Mouse (Mus musculus): ENCODE data around the gene Ifitm1.

Ifitm1 gene

GRCm38 (mm10) chr7:140966921-140967320, at the start of gene Ifitm1:
TSS of gene Ifitm1 (plus strand) at chr7:140967221.
- no peak for DNase-seq

DNA sequence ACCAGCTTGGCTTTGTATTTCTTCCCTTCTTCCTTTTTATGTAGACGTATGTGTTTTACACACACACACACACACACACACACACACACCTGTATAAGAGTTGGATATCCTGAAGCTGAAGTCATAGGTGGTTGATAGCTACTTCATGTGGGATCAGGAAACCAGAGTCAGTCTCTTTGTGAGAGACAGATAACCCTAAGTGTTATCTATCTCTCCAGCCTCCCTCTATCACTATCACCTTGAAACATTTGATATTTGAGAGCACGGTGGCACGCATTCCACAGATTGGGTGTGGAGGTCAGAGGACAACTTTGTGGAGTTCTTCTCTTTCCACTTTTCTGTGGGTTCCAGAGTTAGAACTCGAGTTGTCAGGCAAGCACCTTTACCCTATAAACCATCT, 47.1 kb upstream of the Ifitm1 start:
- DNase-seq: no peak

- no peak for DNase-seq
These were observed 46.5 kb upstream of the Ifitm1 start, which contains the start of gene Nlrp6 for GRCm38 (mm10) chr7:140920418-140921029. TSS of gene Nlrp6 (plus strand) at chr7:140920902.

DNA sequence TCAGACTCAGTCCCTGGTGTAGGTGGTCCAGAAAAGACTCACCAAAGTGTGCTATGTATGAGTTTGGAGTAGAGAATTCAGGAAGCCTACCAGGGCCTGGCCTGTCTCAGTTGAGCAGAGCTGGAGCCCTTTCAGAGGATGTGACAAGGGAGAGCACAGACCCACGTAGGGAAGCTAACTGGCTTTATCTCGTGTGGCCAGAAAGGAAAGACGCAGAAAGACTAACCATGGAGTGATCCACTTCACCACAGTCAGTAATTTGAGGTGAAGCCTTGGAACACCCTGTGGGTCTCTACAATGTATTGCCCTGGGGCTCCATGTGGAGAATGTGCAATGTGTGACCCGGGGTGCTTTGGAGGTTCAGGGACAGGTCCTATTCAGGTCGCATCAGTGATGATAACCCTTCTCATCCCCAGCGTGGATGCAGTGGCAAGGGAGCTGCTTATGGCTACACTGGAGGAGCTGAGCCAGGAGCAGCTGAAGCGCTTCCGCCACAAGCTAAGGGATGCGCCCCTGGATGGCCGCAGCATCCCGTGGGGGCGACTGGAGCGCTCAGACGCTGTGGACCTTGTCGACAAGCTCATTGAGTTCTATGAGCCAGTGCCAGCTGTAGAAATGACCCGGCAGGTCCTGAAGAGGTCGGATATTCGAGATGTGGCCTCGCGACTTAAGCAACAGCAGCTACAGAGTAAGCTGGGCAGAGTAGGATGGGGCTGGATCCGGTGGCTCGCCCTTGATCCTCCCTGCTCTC, 45.6 kb upstream of the Ifitm1 start:
- peak in 1 of 2 experiments; percentile 67 for DNase-seq

DNA sequence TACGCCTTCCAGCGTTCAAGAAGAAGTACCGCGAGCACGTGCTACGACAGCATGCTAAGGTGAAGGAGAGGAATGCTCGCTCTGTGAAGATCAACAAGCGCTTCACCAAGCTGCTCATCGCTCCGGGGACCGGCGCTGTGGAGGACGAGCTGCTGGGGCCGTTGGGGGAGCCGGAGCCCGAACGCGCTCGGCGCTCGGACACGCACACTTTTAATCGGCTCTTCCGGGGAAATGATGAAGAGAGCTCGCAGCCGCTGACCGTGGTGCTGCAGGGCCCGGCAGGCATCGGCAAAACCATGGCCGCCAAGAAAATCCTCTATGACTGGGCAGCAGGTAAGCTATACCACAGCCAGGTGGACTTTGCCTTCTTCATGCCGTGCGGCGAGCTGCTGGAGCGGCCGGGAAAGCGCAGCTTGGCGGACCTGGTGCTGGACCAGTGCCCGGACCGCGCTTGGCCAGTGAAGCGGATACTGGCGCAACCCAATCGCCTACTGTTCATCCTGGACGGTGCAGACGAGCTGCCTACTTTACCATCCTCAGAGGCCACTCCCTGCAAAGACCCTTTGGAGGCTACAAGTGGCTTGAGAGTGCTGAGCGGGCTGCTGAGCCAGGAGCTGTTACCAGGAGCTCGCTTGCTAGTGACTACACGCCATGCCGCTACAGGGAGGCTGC, 44.5 kb upstream of the Ifitm1 start:
- DNase-seq: peak; percentile 93 to 96

DNA sequence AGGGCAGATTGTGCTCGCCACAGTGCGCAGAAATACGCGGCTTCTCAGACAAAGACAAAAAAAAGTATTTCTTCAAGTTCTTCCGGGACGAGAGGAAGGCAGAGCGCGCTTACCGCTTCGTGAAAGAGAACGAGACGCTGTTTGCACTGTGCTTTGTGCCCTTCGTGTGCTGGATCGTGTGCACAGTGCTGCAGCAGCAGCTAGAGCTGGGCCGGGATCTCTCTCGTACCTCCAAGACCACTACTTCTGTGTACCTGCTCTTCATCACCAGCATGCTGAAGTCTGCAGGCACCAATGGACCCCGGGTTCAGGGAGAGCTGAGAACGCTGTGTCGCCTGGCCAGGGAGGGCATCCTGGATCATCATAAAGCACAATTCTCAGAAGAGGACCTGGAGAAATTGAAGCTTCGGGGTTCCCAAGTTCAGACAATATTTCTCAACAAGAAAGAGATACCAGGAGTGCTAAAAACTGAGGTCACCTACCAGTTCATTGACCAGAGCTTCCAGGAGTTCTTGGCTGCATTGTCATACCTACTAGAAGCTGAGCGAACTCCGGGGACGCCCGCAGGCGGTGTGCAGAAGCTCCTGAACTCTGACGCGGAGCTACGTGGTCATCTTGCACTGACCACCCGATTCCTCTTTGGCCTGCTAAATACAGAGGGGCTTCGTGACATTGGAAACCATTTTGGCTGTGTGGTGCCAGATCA, 43.8 kb upstream of the Ifitm1 start:
- DNase-seq: peak in 1 of 2 experiments; percentile 45

GRCm38 (mm10) chr7:140927181-140927580, 39.8 kb upstream of the Ifitm1 start:
- peak in 1 of 2 experiments; percentile 53 for DNase-seq

DNA sequence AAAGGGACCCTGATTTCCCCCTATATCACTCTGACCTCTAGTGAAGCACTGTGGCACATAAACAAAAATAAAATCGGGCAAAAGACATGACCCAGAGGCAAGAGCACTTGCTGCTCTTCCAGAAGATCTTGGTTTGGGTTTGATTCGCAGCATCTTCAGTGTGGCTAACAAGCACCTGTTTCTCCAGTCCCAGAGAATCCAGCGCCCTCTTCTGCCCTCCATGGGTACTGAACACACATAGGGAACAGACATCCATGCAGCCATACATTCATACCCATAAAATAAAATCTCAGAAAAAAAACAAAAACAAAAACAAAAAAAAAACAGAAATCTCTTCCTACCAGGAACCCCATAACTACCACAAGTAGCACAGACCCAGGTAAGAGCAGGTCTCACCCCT, 28.6 kb upstream of the Ifitm1 start:
- DNase-seq: peak; percentile 39 to 69

DNA sequence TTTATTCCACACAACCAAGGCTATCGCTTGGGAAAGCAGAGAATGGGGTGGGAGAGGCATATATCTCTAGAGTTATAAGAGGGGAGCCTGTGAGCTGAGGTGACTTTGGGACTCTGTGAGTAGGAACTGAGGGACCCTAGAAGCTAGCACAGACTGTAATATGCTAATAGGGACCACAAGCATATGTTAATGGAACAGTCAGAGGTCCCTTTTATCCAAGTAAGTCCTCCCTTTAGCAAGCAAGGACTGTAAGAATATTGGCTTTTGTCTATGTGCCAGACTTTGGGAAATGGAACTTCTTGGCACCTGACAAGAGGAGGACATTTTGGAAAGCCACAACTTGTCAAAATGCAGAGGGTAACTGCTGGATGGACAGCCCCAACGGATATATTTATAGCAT, 28.1 kb upstream of the Ifitm1 start:
- no peak for DNase-seq

DNA sequence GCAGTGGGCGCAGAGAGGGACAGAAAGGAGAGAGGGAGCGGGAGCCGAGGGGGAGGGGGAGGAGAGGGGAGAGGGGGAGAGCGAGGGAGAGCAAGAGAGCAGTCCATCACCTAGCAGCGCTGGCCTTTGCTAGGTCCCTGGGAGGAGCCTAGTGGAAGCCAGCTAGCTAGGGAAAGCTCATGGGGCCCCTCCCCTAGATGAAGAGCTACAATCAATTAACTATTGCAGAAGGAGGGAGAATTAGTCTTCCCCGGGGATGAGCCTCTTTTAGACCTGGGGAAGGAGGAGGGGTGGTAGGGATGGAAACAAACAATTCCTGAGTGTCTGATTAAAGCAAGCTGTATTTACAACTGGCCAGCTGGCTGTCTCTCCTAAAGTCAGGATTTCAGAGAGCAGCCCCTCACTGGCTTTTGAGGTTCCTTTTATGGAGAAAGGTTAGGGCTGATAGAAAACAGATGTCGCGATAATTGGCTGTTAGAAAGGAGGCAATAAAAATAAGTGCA, 27.3 kb upstream of the Ifitm1 start:
- no peak for DNase-seq

DNA sequence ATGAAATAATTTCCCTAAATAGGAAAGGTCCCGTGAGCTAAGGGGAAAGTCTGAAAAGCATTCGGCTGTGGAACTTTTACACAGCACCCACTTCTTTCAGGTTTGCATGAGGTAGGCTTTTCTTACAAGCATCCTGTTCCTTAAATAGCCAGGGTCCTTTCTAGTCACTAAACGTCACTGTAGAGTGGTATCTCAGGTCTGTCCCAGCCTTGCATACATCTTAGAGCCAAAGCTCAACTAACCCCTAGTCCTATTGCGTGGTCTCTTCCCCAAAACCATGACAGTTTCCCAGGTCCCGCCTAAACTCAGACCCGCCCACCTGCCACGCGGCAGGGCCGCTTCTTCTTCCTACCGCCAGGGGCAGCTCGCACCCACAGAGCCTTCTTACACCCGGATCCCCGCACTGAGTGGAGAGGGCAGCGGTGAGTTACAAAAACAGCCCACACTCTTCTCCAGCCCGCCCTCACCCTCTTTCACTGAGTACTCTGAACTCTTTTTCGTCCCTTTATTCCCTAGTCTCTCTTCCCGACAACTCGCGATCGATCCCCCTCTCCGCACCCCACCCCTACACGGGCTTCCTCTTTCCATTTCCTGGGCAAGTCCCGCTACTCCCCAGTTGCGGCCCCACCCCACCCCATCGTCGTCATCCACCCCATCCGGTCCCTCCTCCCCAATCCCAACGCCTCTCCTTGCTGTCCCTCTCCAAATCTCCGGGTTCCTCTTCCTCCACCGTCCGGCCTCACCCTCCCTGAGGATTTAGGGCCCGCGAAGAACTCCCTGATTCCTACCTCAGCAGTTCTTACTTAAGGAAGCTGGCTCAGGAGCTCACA, 25.6 kb upstream of the Ifitm1 start, which contains the start of gene Pgghg:
Gene Pgghg, plus strand, starts transcription at position 170 of the 830 bp plus-strand sequence.
- DNase-seq: peak; percentile 91 to 93

GRCm38 (mm10) chr7:140942341-140942740, 24.7 kb upstream of the Ifitm1 start:
- DNase-seq: peak in 1 of 2 experiments; percentile 47

DNA sequence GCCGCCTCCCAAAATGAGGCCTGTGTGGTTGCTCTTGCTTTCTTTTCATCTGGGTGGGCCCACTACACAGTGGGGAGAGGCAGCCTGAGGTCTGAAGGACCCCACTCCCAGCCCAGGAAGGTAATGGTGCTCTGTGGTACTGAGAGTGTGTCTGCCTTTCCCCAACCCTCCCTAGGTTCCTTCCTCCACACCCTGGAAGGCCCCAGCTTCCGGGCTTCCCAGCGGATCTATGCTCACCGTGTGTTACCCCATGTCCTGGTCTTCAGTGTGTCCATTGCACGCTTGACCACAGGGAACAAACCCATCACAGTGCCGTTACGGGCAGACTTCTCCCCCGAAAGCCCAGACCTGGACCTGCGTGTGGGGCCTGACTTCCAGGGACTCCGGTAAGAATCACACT, 24.2 kb upstream of the Ifitm1 start:
- no peak for DNase-seq

DNA sequence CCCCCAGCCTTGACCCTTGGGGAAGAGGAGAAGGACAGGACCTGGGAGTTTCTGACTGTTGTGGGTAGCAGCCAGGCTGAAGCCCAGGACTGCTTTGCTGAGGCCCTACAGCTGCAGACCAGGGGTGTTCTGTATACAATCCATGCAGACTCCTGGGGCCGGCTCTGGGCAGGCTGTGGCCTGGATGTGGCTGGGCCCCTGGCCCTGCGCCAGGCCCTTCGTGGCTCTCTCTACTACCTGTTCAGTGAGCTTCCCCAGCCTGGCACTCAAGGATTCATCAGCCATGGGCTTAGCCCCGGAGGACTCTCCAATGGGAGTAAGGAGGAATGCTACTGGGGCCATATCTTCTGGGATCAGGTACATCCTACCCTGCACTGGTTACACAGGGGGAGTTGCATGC, 23.7 kb upstream of the Ifitm1 start:
- DNase-seq: no peak

DNA sequence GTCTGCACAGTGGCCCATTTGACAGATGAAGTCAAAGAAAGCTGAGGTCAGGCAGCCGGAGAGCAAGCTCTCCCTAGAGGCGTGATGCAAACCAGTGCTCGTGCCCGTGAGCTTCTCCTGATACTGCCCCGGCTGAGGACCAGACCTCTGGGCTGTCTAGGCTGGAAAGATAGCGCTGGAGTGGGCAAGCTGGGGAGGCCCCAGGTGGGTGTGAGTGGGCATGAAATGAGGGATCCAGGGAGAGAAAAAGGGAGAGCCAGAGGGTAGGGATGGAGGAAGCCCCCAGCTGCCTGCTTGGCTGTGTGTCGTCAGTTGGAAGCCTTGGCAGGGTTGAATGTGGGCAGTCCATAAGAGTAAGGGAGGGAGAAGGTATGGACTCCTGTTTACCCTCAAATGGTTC, 22.8 kb upstream of the Ifitm1 start:
- no peak for DNase-seq

GRCm38 (mm10) chr7:140945247-140945646, 21.8 kb upstream of the Ifitm1 start:
- no peak for DNase-seq

- DNase-seq: no peak
These were observed 20.7 kb upstream of the Ifitm1 start for GRCm38 (mm10) chr7:140946311-140946710.

GRCm38 (mm10) chr7:140946980-140947379, 20.0 kb upstream of the Ifitm1 start:
- no peak for DNase-seq

DNA sequence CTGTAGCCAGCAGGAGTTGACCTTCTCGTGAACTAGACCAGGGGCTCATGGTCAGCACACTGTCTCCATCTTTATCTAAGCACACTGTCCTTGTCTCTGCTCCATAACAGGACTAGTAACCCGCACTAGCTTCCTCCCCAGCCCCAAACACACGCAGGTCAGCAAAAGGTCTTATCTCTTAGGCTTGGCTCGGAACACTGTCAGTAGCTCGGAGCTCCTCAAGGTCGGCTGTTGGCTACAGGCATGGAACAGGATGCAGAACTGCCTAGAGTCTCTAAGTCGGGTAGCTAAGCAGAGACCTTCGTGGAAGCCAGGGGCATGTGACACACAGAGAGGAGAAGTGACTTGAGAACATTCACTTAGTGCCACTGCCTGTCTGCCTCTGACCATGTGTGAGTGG, 18.9 kb upstream of the Ifitm1 start:
- no peak for DNase-seq

DNA sequence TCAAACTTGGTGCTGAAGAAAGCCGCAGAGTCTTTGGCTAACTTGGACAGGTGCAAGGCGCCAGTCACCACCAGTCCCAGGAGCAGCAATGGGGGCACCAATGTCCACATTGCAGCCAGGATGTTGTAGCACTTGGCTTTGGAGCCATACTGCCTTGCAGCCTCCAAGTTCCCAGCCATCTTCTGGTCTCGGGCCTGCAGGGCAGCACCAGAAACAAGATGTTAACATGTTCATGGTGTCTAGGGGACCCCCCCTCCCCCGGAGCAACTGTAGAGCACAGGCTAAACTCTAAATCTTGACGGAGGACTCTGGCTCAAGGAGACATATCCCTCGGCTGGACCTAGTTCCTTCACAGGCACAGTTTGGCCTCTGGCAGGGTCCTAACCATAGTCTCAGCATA, 17.8 kb upstream of the Ifitm1 start:
- no peak for DNase-seq

GRCm38 (mm10) chr7:140949824-140950530, 17.0 kb upstream of the Ifitm1 start, which contains the start of gene Ifitm5:
TSS of gene Ifitm5 (minus strand) at chr7:140950291.
- no peak for DNase-seq
